Mouse (Mus musculus): Measurements from ENCODE around the gene Lamtor3.
"Not testable (repeated sequence)": the region's sequence is repeated elsewhere in the genome, so short reads cannot be mapped to it uniquely, and the experiment has no call there.

Lamtor3 gene

DNA sequence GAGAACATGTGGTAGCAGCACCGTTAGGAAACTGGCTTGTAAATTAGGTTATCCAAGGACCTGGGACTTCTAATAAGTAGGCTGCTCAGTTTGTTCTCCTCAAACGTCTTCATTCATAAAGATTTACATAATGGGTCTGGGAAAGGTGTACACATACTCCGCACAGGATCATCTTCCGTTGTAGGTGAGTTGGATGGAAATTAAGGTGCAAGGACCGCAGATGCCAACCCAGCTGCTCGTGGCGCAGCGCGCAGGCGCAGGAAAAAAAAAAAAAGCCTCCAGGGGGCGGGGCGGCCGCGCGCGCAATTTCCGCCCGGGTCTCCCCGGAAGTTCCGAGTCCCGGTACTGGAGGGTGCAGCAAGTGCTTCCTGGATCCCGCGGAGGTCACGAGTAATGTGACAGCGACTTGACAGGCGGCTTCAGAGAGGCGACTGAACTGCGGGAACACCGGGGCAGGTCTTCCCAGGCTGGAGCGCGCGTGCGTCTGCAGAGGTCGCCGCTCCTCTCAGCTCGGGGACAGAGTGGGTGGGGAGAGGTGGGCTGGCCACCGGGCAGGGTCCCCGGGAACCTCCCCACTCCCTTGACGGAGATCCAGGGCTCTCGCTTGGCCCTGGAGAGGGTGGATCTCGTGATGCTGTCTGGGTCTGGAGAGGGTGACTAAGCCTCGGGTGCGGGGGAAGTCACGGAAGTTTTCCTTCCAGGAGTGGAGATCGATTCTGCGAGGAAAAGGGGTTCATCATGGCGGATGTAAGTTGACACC is at the start of gene Lamtor3:
TSS of gene Lamtor3 (plus strand) at position 335 of the 760 bp plus-strand sequence.
- in situ Hi-C loops (cut with MboI; ENCODE audit: low sequenced_read_pairs), result no loop called here

DNA sequence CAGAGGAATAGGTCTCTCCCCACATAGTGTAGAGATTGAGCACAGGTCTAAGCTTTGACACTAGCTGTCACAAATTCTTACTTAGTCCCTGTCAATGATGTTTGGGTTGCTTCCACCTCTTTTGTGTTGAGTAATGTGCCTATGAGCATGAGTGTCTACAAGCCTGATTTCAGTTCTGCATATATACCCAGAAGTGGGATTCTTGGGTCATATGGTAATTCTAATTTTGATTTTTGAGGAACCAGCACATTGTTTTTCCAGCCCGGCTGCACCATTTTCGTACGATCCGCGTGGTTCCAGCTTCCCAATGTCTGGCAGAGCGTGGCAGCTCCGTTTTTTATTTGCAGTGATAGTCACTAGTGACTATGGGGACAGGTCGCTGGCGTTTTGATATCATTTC is 48.9 kb upstream of the Lamtor3 start:
- in situ Hi-C loops (cut with MboI; ENCODE audit: low sequenced_read_pairs), result no loop called here

DNA sequence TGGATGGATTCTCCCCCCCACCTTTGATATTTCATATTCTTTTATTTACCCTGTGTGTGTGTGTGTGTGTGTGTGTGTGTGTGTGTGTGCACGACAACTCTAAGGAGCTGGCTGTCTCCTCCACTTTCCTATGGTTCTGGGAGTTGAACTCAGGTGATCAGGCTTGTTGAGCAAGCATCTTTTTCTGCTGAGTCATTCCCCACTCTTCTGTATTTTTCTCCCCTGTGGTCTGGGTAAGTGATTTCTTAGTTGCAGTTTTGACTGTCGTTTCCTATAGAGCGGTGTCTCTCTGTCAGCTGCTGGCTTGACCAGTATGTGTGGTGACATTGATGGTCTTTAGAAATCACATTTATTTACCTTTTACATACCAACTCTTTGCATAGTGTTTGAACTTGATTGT is 39.0 kb upstream of the Lamtor3 start:
- in situ Hi-C loops (cut with MboI; ENCODE audit: low sequenced_read_pairs), result no loop called here

DNA sequence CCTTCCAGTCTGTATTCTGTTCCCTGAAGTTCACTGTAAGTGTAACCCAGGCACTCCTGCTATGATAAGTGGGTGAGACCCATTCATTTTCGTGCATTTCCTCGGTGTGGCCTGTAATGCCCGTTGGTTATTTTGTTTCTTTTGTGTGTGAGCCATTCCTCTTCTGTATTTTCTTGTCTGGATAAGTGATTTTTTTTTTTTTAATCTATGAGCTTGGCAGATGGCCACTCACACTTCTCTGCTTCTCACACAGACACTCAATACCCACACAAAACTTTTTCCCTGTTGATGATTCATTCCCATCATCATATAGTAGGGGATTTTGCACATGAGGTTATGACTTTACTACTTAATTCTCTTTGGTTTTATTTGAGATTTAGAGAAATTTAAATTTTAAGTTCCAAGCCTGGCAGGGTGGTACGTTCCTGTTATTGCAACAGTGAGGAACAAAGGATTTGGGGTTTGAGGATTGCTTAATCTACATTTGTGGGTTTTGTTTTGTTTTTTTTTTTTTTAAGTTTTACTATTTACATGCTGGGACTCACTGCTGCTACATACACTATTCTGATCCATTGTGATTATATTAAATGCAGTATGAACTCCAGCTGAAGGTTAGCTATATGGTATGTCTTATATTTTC is 38.1 kb upstream of the Lamtor3 start:
- in situ Hi-C loops (cut with MboI; ENCODE audit: low sequenced_read_pairs), result no loop called here

DNA sequence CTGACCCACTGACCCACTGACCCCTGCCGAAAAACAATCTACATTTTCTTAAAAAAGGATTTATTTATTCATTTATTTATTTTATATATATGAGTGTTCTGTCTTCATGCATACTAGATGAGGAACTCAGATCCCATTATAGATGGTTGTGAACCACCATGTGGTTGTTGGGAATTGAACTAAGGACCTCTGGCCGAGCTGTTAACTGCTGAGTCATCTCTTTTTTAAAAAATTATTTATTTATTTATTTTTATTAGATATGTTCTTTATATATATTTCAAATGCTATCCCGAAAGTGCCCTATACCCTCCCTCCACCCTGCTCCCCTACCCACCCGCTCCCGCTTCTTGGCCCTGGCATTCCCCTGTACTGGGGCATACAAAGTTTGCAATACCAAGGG is 37.2 kb upstream of the Lamtor3 start:
- in situ Hi-C loops (cut with MboI; ENCODE audit: low sequenced_read_pairs), result no loop called here

DNA sequence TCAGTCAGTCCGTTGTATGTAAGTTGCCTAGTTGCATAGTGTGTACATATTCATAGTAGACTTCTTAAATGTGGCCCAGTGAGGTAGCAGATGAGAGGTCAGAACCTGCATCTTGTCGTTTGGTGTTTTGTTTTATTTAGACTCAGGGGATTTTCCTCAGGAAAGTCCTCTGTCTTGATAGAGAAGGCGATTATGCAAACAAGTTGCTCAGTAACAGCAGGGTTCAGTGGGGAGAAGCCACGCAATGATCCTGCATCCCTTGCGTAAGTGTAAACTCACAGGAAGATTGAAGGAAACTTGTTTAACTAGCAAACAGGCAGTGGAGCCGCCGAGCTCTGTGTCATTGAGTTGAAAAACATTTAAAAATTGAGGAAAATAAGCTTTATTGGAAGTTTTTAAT is 30.3 kb upstream of the Lamtor3 start:
- in situ Hi-C loops (cut with MboI; ENCODE audit: low sequenced_read_pairs), result no loop called here

DNA sequence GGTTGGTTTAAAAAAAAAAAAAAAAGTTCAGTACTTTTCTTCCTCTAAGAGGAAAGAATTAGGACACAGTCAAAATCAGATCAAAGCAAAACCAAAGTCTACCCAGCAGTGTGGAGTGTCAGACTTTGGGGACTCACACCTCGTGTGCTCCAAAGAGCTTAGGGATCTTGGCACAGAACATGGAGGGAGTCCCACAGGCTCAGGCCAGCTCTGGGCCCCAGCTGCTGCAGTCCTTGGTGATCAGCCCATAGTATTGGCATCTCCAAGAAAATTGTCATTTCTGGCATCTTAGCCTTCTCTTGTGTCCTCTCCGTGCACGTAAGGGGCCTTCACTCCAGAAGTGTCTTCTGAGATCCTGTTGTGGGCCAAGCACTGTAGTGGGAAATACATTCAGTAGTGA is 27.2 kb upstream of the Lamtor3 start:
- in situ Hi-C loops (cut with MboI; ENCODE audit: low sequenced_read_pairs), result no loop called here

DNA sequence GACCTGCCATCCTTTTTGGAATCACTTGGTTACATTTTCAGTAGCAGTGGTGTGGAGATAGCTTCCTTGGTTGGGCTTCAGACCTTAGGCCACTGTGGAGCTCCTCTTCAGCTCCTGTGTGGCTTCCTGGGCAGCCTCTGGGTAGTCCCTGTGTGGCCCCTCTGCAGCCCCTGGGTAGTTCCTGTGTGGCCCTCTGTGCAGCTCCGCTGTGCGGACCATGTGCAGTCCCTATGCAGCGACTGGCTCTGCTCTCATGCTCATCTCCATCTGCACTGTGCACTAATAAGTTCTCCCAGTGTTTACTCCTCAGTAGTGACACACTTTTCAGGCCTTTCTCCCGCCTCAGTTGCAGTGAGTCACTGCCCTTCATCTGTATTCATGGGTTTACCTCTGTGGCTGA is 26.2 kb upstream of the Lamtor3 start:
- in situ Hi-C loops (cut with MboI; ENCODE audit: low sequenced_read_pairs), result no loop called here

DNA sequence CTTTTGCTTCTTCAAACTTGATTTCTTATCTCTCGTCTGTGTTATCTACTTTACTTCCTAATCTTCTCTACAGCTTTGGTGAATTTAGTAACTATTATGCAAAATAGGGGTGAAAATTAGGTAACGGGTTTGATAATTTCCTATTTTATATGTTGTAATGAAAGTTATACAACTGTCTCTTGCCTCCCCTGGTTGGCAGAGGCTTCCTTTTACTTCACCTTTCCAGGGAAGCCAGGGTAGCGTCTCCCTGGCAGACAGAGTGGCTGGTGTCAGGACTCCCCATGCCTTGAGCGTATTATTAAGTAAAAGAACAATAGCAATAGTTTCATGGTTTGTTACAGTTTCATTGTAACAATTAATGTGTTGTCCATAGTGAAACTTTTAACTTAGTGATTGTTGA is 24.5 kb upstream of the Lamtor3 start:
- in situ Hi-C loops (cut with MboI; ENCODE audit: low sequenced_read_pairs), result no loop called here

DNA sequence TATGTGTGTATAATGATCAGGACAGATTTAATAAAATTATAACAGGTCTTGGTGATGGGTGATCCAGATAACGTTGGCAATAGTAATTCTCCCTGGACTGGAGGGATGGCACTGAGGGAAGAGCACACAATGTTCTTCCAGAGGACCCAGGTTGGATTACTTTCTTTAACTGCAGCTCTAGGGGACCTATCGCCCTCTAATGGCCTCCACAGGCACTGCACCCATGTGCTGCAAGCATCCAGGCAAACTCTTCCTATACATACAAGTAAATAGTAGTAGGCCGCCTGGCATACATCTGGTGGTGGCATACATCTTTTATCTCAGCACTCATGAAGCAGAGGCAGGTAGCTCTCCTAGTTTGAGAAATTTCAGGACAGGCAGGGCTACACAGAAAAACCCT is 23.1 kb upstream of the Lamtor3 start:
- in situ Hi-C loops (cut with MboI; ENCODE audit: low sequenced_read_pairs), result no loop called here

DNA sequence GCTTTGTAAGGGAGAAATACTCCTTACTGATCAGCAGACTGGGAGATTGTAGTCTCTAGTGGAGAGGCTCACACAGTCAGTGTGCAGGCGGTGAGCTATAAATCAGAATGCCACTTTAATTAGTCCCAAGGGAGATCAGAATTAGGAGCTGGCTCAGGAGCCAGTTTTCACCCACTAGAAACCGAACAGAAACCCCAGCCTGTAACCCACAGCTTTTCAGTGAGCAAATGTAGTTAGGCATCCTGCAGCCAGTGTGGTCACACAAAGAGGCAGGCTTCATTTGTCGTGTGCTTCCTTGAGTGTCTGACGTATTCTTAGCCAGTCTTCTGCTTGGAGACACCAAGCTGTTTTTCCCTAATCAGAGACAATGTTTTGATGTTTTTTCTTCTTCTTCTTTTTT is 21.9 kb upstream of the Lamtor3 start:
- in situ Hi-C loops (cut with MboI; ENCODE audit: low sequenced_read_pairs), result no loop called here

DNA sequence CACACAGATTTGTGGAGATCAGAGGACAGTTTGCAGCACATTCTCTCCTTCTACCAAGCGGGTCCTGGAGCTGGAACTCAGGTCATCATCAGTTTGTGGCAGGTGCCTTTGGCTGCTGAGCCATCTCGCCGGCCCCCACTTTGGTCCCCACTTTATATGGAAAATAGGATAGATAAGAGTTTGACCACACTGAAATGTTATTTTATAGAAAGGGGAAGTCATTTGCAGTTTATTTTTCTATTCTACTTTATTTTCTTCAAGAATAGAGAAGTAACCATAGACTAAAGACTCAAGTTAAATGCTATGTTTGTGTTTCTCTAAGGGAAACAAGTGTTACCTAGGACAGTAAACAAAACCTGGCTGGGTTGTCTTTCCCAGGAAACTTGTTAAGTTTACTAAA is 21.4 kb upstream of the Lamtor3 start:
- in situ Hi-C loops (cut with MboI; ENCODE audit: low sequenced_read_pairs), result no loop called here

DNA sequence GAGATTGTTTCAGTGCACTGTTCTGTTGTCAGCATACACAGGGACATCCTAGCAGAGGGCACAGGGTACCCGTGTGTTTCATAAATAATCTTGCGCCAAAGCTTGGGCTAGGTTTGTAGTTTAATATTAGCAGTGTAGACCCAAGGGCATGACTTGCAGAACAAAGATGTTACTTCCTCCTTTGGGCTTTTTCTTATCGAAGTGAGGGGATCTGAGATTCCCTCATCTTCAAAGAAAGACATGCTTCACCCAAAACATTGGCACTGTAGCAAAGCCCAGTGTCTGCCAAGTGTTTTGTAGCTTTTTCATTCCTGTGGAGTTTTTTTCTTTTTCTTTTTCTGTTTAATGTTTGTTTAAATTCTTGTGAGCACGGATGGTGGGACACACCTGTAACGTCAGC is 20.6 kb upstream of the Lamtor3 start:
- in situ Hi-C loops (cut with MboI; ENCODE audit: low sequenced_read_pairs), result no loop called here

DNA sequence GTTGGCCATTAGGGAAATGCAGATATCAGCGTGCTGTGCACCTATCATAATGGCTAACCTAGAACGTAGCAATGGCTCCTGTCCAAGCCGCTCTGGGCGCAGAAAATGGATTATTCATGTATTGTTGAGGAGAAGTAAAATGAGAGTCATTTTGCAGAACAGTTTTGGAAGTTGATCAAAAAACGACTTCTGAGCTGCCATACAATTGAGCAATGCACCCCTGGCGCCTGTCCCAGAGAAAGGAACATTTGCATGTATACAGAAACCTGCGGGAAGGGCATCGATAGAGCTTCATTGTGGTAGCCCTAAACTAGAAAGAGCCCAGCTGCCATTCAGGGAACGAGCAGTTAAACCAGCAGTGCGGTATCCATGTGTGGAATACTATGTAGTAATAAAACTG is 18.2 kb upstream of the Lamtor3 start:
- in situ Hi-C loops (cut with MboI; ENCODE audit: low sequenced_read_pairs), result no loop called here

DNA sequence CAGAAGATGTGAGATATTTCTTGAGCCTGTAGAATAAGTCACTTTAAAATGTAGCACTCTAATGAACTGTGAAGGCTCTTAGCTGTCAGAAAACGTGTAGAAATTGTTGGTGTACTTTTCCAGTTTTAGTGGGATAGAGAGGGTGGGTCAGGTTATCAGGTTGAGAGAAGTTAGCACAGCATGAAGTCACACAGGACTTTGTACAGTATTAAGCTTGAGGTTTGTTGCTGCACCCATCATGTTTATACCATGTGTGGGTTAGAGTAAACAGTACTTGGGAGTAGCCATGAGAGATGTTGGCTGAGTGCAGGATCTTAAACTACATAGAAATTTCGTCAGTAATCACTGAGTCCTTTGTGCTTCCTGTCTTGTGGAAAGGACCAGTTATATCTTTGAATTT is 5.2 kb upstream of the Lamtor3 start:
- in situ Hi-C loops (cut with MboI; ENCODE audit: low sequenced_read_pairs), result no loop called here

DNA sequence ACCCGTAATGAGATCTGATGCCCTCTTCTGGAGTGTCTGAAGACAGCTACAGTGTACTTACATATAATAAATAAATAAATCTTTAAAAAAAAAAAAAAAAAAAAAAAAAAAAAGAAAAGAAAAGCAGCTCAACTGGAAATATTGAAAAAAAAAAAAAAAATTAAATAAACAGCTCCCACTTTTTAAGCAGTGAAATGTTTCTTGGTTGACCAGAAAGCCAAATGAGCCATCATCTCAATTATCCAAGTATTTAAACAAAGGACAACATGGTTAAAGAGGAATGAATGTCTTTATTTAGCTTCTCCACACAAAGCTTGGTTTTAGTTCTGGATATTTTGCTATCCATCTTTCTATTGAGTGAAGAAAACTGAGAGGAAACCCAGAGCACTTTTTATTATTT is 3.7 kb upstream of the Lamtor3 start:
- in situ Hi-C loops (cut with MboI; ENCODE audit: low sequenced_read_pairs), result not testable (repeated sequence)

DNA sequence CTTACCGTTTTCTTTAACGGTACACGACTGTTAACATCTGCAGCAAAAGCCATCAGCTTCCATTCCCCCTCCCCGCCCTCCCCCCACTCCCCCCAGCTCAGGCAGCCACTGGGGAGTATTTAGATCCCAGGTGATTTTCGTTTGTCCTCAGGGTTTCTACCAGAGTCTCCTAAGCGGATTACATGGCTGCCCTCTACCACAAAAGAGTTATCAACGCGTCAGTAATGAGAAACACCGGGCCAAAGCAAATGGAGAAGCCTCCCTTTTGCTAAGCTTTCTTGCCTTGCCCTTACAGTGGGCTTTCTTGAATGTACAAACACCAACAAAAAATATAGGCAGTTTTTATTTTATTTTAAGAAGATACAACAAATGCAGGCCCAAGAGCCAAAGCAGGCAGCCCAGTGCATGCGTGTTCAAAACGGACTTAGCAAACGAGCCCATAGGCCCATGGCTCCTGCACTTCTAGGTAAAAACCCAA is 573 bp upstream of the Lamtor3 start:
- in situ Hi-C loops (cut with MboI; ENCODE audit: low sequenced_read_pairs), result no loop called here

DNA sequence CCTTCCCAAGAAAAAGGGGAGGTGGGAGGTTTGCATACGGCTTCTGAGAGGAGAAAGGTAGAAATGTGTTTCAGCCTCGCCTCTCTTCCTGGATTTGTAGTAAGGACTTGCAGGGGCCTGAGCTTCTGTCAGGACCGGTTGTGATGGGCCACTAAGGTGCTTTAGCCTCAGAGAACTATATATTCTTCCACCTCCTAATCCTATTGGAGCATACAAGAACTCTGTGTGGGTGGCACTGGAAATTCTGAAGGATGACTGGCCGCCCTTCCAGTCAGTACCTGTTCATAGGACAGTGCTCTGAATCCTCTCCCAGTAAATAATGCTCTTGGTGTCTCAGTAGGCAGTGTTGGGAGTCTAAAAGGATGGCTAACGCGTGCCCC is 616 bp downstream of the Lamtor3 start:
- in situ Hi-C loops (cut with MboI; ENCODE audit: low sequenced_read_pairs), result no loop called here

DNA sequence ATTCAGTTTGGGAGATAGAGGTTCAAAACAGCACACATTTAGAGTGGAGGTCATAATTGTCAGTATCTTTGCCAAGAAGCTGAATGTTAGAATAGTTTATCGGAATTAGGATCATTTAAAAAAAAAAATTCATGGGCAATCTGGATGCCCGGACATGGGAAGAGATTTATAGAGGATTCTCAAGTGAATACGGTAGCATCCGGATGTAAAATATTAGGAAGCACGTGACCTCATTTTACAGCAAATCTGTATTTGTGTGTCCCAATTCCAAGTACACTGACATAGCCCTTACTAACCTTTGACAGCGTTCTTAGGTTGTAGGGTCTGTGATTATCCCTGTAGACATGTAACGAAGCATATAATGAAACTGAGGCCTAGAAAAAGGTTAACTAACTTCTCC is 1.1 kb downstream of the Lamtor3 start:
- in situ Hi-C loops (cut with MboI; ENCODE audit: low sequenced_read_pairs), result no loop called here

DNA sequence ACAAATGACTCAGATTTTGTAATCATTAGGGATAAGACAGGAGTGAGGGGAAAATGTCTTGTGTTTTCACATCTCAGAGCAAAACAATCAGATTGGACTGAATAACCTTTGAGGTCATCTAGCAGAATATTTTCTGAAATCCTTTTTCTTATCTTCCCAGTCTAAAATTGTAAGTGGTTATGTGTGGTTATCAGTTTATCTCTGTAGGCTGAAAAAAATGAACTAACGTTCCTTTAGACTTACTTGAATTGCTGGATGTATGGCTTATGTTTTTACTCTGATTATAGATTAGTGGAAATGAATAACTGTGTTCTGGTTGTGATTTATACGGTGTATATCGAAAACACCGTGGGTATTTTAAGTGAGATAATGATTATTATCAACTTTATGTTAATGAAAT is 2.3 kb downstream of the Lamtor3 start:
- in situ Hi-C loops (cut with MboI; ENCODE audit: low sequenced_read_pairs), result no loop called here

DNA sequence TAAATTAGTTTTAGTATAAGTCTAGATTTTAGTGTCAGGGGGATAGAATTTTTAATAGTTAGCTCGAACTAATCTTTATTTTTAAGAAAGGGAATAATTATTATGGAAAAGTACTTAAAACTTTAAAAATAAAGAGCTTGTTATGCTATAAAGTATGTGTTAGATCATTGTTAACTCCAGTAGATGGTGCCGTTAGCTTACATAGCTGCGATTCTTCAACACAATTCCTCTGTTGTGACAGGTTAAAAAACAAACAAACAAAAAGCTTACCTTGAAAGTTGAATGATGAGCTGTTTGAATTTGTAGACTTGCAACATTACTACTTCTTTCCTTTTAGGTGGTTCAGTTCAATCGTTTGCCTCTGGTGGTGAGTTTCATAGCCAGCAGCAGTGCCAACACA is 8.7 kb downstream of the Lamtor3 start:
- in situ Hi-C loops (cut with MboI; ENCODE audit: low sequenced_read_pairs), result no loop called here

DNA sequence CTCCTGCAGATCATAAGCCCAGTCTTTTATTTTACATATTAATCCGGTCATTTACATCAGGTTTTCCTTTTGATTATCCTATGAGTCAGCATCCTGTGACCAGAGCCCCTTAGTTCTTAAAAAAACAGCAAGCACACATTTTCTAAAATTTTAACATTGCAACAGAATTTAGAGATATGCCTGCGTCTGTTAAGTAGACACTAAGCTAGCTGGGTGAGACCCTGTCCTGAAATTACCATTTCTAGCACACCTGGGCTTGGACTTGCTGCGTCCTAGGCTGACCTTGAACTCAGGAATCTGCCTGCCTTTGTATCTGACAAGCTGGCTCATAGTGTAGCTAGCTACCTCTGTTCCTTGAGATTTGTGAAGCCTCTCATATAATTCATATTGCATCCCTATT is 11.6 kb downstream of the Lamtor3 start:
- in situ Hi-C loops (cut with MboI; ENCODE audit: low sequenced_read_pairs), result no loop called here

DNA sequence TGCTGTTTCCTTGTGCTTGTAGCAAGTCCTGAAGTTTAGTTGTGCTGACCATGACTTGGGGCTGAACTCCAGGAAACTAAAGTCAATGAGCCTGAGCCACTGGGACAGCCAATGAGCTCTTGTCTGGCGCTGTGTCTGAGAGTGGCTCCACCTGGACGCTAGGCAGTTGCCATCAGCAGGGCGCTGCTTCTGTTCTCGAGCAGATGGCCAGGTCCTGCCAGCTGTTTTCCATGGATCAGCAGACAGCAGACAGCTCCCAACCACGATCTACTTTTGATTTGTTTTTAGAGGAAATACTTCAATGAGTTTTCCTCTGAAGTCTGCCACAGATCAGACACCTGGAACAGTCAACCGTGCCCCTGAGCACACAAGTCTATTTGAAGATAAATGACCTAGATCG is 14.4 kb downstream of the Lamtor3 start:
- in situ Hi-C loops (cut with MboI; ENCODE audit: low sequenced_read_pairs), result no loop called here

Data from CH12F3 (cell line).